Mouse (Mus musculus) heart, embryonic 12.5 days (tissue): ENCODE data around the gene Aasdh. TPM values are rescaled to one million over a fixed set of nuclear protein-coding genes. Genes with fewer than 3 reads are reported as not detected.

Experiments used
- ATAC-seq: fragments of 200-750 bp; cut with Nextera tagmentation; 2 replicates; pipeline ENCODE4 v1.8.0; 2017; ENCODE audit warnings: moderate TSS enrichment, moderate library complexity; ENCODE audit not compliant: insufficient number of reproducible peaks, low FRiP score
- H3K27ac ChIP-seq: fragments of 300-500 bp; sonication (generic); 2 replicates; pipeline ENCODE4 v1.5.1; 2016; ENCODE audit warnings: mild to moderate bottlenecking, moderate library complexity; ENCODE audit not compliant: poor library complexity, severe bottlenecking
- H3K27me3 ChIP-seq: fragments of 300-500 bp; sonication (generic); replicated peaks from 2 replicates; pipeline ENCODE4 v1.6.1; 2016; ENCODE audit warnings: mild to moderate bottlenecking, moderate library complexity
- H3K36me3 ChIP-seq: fragments of 300-500 bp; sonication (generic); 2 replicates; pipeline ENCODE4 v1.6.1; 2016; ENCODE audit warnings: mild to moderate bottlenecking, moderate library complexity
- H3K4me1 ChIP-seq: fragments of 300-500 bp; sonication (generic); replicated peaks from 2 replicates; pipeline ENCODE4 v1.6.1; 2016; ENCODE audit warnings: mild to moderate bottlenecking
- H3K4me2 ChIP-seq: fragments of 300-500 bp; sonication (generic); 2 replicates; pipeline ENCODE4 v1.6.1; 2016; ENCODE audit warnings: mild to moderate bottlenecking, moderate library complexity
- H3K4me3 ChIP-seq: fragments of 300-500 bp; sonication (generic); 2 replicates; pipeline ENCODE4 v1.5.1; 2016; ENCODE audit warnings: mild to moderate bottlenecking
- H3K9ac ChIP-seq: fragments of 300-500 bp; sonication (generic); 2 replicates; pipeline ENCODE4 v1.6.1; 2016; ENCODE audit warnings: mild to moderate bottlenecking, moderate library complexity
- H3K9me3 ChIP-seq: fragments of 300-500 bp; sonication (generic); replicated peaks from 2 replicates; pipeline ENCODE4 v1.6.1; 2016; ENCODE audit warnings: mild to moderate bottlenecking, moderate library complexity
- WGBS: fragments of 180-500 bp; shearing (Covaris S2); methylation state at CpG from one replicate; pipeline ENCODE4 v1.1.7; 2016; 5-methylcytosine and 5-hydroxymethylcytosine counted together
- polyA plus RNA-seq: library from polyadenylated mRNA; unstranded; fragments of >200 nt; fragmentation: Nextera tagmentation; extraction: Ambion mirVana; gene quantifications from 2 replicates; pipeline ENCODE4 v1.2.1, GENCODE M21; 2016

The Aasdh gene
- polyA plus RNA-seq, 1 experiment from 2014 or later, result 17.8 TPM

DNA sequence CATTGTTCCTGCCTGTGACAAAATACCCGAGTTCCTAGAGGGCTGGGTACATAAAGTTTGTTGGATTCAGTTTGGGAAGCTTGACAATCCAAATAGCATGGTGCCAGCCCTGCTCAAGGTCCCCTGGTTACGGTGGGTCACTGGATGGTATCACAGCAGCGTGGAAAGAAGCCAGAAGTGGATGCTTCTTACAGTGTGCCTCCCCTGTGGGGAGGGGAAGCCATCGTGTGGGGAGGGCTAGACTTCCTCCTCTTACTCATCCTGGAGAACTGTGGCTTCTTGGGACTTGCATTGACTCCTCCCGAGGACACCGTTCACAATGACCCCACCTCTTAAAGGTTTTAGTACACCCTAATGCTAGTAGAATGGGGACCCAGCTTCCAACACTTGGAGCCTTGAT is 65.5 kb downstream of the Aasdh start:
- H3K27me3 ChIP-seq, result no peaks in the 10 kb centered on the region
- H3K36me3 ChIP-seq, result no peaks in the 10 kb centered on the region
- H3K9me3 ChIP-seq, result no peaks in the 10 kb centered on the region

GRCm38 (mm10) chr5:76837018-76837417 is 68.3 kb downstream of the Aasdh start:
- Histone ChIP-seq H3K27me3 (no peaks in the 10 kb centered on the region), H3K9ac (no peak overlapping the region), H3K4me3 (peak overlapping the region; percentile 15; the same call in 1 of the 2 replicates), H3K4me2 (peak overlapping the region; percentile 40; the same call in 1 of the 2 replicates), H3K4me1 (no peaks in the 10 kb centered on the region), H3K27ac (no peak overlapping the region), H3K36me3 (no peaks in the 10 kb centered on the region), H3K9me3 (no peaks in the 10 kb centered on the region)
- ATAC-seq, result no peak
- WGBS, result 59% methylated on average over 5 of the region's 5 CpGs

More for the DNA sequence above, 65.5 kb downstream of the Aasdh start:
- Histone ChIP-seq H3K4me2 (no peak overlapping the region), H3K4me1 (peaks cover 12% of the 10 kb centered on the region), H3K27ac (no peak overlapping the region), H3K9ac (no peak overlapping the region), H3K4me3 (no peak overlapping the region)
- 70% methylated on average over 6 of the region's 6 CpGs for WGBS
- ATAC-seq, result no peak

GRCm38 (mm10) chr5:76832529-76833210 is 72.6 kb downstream of the Aasdh start:
- no peaks in the 10 kb centered on the region for H3K27me3 ChIP-seq
- no peaks in the 10 kb centered on the region for H3K36me3 ChIP-seq
- no peaks in the 10 kb centered on the region for H3K4me1 ChIP-seq
- H3K9me3 ChIP-seq, result peaks cover 3% of the 10 kb centered on the region; the same call in 1 of the 2 replicates
- no peak overlapping the region for H3K4me3 ChIP-seq
- ATAC-seq, result no peak
- H3K27ac ChIP-seq, result no peak overlapping the region
- no peak overlapping the region for H3K4me2 ChIP-seq
- no peak overlapping the region for H3K9ac ChIP-seq
- 79% methylated on average over 17 of the region's 17 CpGs for WGBS

- WGBS, result 83% methylated on average over 7 of the region's 7 CpGs
- no peak for ATAC-seq
- Histone ChIP-seq H3K9ac (no peak overlapping the region), H3K27me3 (no peaks in the 10 kb centered on the region), H3K4me1 (no peaks in the 10 kb centered on the region), H3K9me3 (peaks cover 3% of the 10 kb centered on the region; the same call in 1 of the 2 replicates), H3K4me3 (no peak overlapping the region), H3K4me2 (no peak overlapping the region), H3K36me3 (no peaks in the 10 kb centered on the region), H3K27ac (no peak overlapping the region)
These were observed 76.6 kb downstream of the Aasdh start for GRCm38 (mm10) chr5:76828527-76829240.

Other genes with a start within 250 kb of the Aasdh start
- gene C530008M17Rik, start 249.0 kb downstream of the Aasdh start, polyA plus RNA-seq, result 36.1 and 38.7 TPM in 2 replicates
- 243 and 251 TPM in 2 replicates for gene Paics, start 45.8 kb upstream of the Aasdh start, polyA plus RNA-seq
- gene Ppat, start 46.1 kb upstream of the Aasdh start, polyA plus RNA-seq, result 33.2 and 34.1 TPM in 2 replicates
- gene Srp72, start 69.2 kb upstream of the Aasdh start, polyA plus RNA-seq, result 42.3 and 45.1 TPM in 2 replicates
- not detected in 2 replicates for gene Arl9, start 98.5 kb upstream of the Aasdh start, polyA plus RNA-seq
- gene Thegl, start 110.5 kb upstream of the Aasdh start, polyA plus RNA-seq, result 0.12 TPM in 1 of 2 replicates, not detected in the other
- gene Hopx, start 209.6 kb upstream of the Aasdh start, polyA plus RNA-seq, result 14.4 and 14.6 TPM in 2 replicates